Mouse (Mus musculus) neural tube, embryonic 13.5 days (tissue): Measurements from ENCODE around the gene Clic5. TPM values are rescaled to one million over a fixed set of nuclear protein-coding genes. Genes with fewer than 3 reads are reported as not detected.

ENCODE experiments used
- ATAC-seq: fragments of 200-750 bp; cut with Nextera tagmentation; 2 replicates; pipeline ENCODE4 v1.8.0; 2017; ENCODE audit warnings: low read depth, mild to moderate bottlenecking, moderate TSS enrichment, moderate library complexity
- H3K27ac ChIP-seq: fragments of 300-500 bp; sonication (generic); replicated peaks from 2 replicates; pipeline ENCODE4 v1.5.1; 2015; ENCODE audit warnings: moderate library complexity, mild to moderate bottlenecking, inconsistent platforms
- H3K27me3 ChIP-seq: fragments of 300-500 bp; sonication (generic); 2 replicates; pipeline ENCODE4 v1.6.1; 2015; ENCODE audit warnings: mild to moderate bottlenecking, inconsistent platforms
- H3K36me3 ChIP-seq: fragments of 300-500 bp; sonication (generic); 2 replicates; pipeline ENCODE4 v1.6.1; 2015; ENCODE audit warnings: mild to moderate bottlenecking, inconsistent platforms
- H3K4me1 ChIP-seq: fragments of 300-500 bp; sonication (generic); replicated peaks from 2 replicates; pipeline ENCODE4 v1.6.1; 2015; ENCODE audit warnings: inconsistent platforms
- H3K4me2 ChIP-seq: fragments of 300-500 bp; sonication (generic); 2 replicates; pipeline ENCODE4 v1.6.1; 2015; ENCODE audit warnings: inconsistent platforms, mild to moderate bottlenecking, moderate library complexity
- H3K4me3 ChIP-seq: fragments of 300-500 bp; sonication (generic); 2 replicates; pipeline ENCODE4 v1.5.1; 2015; ENCODE audit warnings: mild to moderate bottlenecking, inconsistent platforms
- H3K9ac ChIP-seq: fragments of 300-500 bp; sonication (generic); 2 replicates; pipeline ENCODE4 v1.6.1; 2015; ENCODE audit warnings: moderate library complexity, mild to moderate bottlenecking, inconsistent platforms
- H3K9me3 ChIP-seq: fragments of 300-500 bp; sonication (generic); 2 replicates; pipeline ENCODE4 v1.6.1; 2016; ENCODE audit warnings: inconsistent platforms
- WGBS: fragments of 180-500 bp; shearing (Covaris S2); methylation state at CpG from one replicate; pipeline ENCODE4 v1.1.7; 2015; 5-methylcytosine and 5-hydroxymethylcytosine counted together
- polyA plus RNA-seq: library from polyadenylated mRNA; unstranded; fragments of >200 nt; fragmentation: Nextera tagmentation; extraction: Ambion mirVana; gene quantifications from 2 replicates; pipeline ENCODE4 v1.2.1, GENCODE M21; 2015

Gene Clic5
- polyA plus RNA-seq, 1 experiment from 2014 or later: 0.18 TPM

- no peak for ATAC-seq
- Histone ChIP-seq H3K4me3 (no peak overlapping the region), H3K9ac (no peak overlapping the region), H3K9me3 (no peaks in the 10 kb centered on the region), H3K27ac (no peak overlapping the region), H3K4me1 (no peaks in the 10 kb centered on the region), H3K27me3 (no peaks in the 10 kb centered on the region), H3K4me2 (no peak overlapping the region), H3K36me3 (no peaks in the 10 kb centered on the region)
- WGBS: 87% methylated on average over 5 of the region's 5 CpGs
Measured at GRCm38 (mm10) chr17:44202952-44203351, 14.6 kb downstream of the Clic5 start.

DNA sequence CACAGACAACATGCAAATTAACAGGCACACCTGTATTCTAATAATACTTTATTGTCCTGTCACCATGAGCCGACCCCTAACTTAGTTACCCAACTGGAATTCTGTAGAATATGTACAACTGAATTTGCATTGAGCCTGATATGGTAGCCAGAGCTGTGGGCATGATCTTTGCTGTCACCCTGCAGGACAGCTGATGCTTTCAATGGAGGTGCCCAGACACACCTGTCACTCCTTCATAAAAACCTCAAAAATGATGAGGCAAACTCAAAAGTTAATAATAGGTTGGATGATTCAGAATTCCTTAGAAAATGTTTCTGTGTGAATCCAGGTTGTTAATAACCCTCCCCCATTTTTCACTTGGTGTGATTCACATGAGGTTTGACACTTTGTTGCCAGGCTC, 16.4 kb downstream of the Clic5 start:
- 75% methylated on average over 1 of the region's 1 CpGs for WGBS

DNA sequence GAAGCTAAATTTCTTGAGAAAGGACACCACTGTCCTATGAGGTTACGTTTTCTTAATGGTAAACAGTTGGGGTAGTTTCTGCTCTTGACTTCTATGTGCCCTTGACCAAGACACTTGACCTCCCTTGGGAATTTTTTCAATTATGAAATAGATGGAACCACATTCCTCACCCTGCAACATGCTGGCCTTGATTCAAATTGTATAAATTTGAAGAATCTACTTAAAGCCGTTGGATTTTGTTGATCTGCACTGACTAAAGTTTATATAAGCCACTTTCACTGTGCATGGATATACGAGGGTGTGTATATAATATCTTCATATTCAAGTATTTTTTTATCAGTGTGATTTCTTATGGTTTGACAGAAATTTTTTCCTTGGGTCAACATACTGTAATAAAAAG, 17.2 kb downstream of the Clic5 start:
- Histone ChIP-seq H3K27ac (no peak overlapping the region), H3K4me2 (no peak overlapping the region), H3K9ac (no peak overlapping the region), H3K4me3 (no peak overlapping the region), H3K9me3 (no peaks in the 10 kb centered on the region), H3K36me3 (no peaks in the 10 kb centered on the region), H3K27me3 (no peaks in the 10 kb centered on the region), H3K4me1 (no peaks in the 10 kb centered on the region)
- no peak for ATAC-seq
- 83% methylated on average over 3 of the region's 3 CpGs for WGBS

More for the DNA sequence above, 16.4 kb downstream of the Clic5 start:
- Histone ChIP-seq H3K4me3 (no peak overlapping the region), H3K27ac (no peak overlapping the region), H3K27me3 (no peaks in the 10 kb centered on the region), H3K4me1 (no peaks in the 10 kb centered on the region), H3K9me3 (no peaks in the 10 kb centered on the region), H3K9ac (no peak overlapping the region), H3K36me3 (no peaks in the 10 kb centered on the region), H3K4me2 (no peak overlapping the region)
- no peak for ATAC-seq

- Histone ChIP-seq H3K36me3 (no peaks in the 10 kb centered on the region), H3K4me1 (no peaks in the 10 kb centered on the region), H3K9me3 (no peaks in the 10 kb centered on the region), H3K27me3 (no peaks in the 10 kb centered on the region), H3K4me2 (no peak overlapping the region), H3K27ac (no peak overlapping the region), H3K4me3 (no peak overlapping the region), H3K9ac (no peak overlapping the region)
- no peak for ATAC-seq
- WGBS: 80% methylated on average over 4 of the region's 4 CpGs
Measured at GRCm38 (mm10) chr17:44208900-44209299, 20.5 kb downstream of the Clic5 start.

DNA sequence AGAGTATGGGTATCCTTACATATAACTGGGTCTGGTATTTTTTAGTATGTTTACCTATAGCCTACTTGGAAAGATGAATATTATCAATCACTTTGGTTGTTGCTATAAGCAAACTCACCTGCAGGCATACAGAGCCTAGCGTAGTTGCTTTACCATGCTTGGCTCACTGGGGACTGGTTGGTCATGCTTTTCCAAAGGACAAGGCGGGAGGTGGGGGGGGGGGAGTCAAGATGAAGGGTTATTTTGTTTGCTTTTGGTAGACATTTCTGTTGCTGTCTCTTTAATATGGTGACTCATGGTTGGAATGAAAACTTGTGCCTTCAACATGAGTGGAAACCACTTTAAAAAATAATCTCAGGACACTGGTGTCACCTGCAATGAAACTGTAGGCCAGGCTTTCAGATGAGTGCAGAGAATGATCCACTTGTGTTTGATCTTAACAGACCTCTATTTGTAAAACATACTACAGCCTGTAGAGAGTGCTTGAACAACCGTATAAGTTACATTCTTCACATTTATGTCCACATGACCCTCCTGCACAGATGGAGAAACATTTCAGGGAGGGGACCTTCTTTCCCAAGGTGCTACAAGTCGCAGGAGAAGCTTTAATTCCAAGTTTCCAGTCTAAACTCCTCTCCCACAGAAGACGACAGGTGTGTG, 24.7 kb downstream of the Clic5 start:
- Histone ChIP-seq H3K4me3 (no peak overlapping the region), H3K27me3 (no peaks in the 10 kb centered on the region), H3K9me3 (no peaks in the 10 kb centered on the region), H3K27ac (no peak overlapping the region), H3K4me2 (no peak overlapping the region), H3K9ac (no peak overlapping the region), H3K36me3 (no peaks in the 10 kb centered on the region), H3K4me1 (no peaks in the 10 kb centered on the region)
- WGBS: 90% methylated on average over 5 of the region's 5 CpGs
- no peak for ATAC-seq

DNA sequence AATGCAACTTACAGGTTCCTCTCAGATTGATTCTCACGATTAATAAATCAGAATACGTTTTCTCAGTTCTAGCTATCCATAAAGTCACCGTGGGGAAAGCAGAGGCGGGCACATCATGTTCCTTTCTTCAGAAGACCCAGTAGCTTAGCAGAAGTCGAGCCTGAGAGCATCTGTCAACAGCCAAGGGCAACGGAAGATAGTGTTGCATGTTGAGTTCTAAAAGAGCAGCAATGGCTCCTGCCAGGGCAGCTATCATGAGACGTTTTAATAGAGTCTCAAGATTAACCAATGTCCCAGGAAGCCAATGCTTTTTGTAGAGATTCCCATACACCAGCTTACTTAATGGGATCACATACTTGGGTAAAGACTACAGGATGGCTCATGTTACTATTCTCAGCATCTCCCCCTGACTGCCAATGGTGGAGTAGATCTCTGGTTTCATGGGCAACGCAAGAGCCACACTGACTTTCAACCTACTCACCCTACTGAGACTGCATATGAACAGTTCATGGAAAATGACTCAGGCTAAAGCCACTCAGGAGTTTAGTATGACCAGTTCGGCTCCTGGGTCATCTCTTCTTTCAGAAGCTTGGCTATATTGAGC, 26.9 kb downstream of the Clic5 start:
- Histone ChIP-seq H3K4me2 (no peak overlapping the region), H3K27me3 (no peaks in the 10 kb centered on the region), H3K9ac (no peak overlapping the region), H3K36me3 (no peaks in the 10 kb centered on the region), H3K27ac (no peak overlapping the region), H3K4me1 (no peaks in the 10 kb centered on the region), H3K9me3 (no peaks in the 10 kb centered on the region), H3K4me3 (no peak overlapping the region)
- WGBS: 90% methylated on average over 9 of the region's 9 CpGs
- ATAC-seq: no peak

- WGBS: 89% methylated on average over 2 of the region's 2 CpGs
- Histone ChIP-seq H3K9me3 (no peaks in the 10 kb centered on the region), H3K4me2 (no peak overlapping the region), H3K4me3 (no peak overlapping the region), H3K27ac (no peak overlapping the region), H3K36me3 (no peaks in the 10 kb centered on the region), H3K9ac (no peak overlapping the region), H3K27me3 (no peaks in the 10 kb centered on the region), H3K4me1 (no peaks in the 10 kb centered on the region)
- no peak for ATAC-seq
Measured at GRCm38 (mm10) chr17:44217185-44217584, 28.8 kb downstream of the Clic5 start.

- H3K9me3 ChIP-seq: no peaks in the 10 kb centered on the region
- WGBS: 72% methylated on average over 2 of the region's 2 CpGs
- no peak overlapping the region for H3K4me2 ChIP-seq
- no peaks in the 10 kb centered on the region for H3K27me3 ChIP-seq
- H3K4me1 ChIP-seq: no peaks in the 10 kb centered on the region
- no peak overlapping the region for H3K4me3 ChIP-seq
- no peak for ATAC-seq
- H3K27ac ChIP-seq: no peak overlapping the region
- no peaks in the 10 kb centered on the region for H3K36me3 ChIP-seq
- no peak overlapping the region for H3K9ac ChIP-seq
Measured at GRCm38 (mm10) chr17:44219943-44220342, 31.6 kb downstream of the Clic5 start.

DNA sequence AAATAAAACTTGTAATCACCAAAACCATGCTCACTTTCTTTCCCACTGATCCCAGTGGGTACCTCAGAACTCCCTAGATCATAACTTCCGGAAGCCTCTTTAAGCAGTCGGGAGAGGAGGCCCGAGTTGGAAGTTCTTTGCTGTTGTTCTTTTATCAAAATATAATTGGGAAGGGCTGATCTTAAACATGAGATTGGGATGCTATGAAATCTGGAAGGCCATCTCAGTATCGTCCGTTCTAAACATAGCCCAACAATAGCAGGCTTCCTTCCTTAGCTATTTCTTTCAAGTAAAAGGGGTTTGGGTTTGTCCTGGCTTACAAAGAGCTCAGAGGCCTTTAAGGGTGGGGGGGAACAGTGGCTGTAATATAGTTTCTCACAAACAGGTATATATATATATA, 40.0 kb downstream of the Clic5 start:
- no peak for ATAC-seq

DNA sequence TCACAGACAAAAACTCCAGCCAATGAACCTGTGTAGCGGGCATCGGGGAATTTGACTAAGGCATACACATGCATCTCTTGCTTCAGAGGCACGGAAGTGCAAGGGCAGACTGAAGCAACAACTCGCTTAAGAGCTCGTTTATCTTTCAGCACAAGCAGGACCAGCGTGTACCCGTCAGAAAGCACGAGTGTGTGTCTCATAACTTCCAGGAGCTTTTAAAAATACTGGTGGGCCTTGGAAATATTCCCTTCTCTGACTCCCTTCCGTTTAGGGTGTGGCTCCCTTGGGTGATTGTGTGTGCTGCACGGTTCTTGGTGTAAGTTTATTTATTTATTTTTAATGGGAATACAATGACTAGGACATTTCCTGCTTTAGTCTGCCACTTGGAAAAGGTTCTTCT, 41.7 kb downstream of the Clic5 start:
- Histone ChIP-seq H3K4me3 (no peak overlapping the region), H3K27ac (no peak overlapping the region), H3K36me3 (no peaks in the 10 kb centered on the region), H3K27me3 (no peaks in the 10 kb centered on the region), H3K9ac (no peak overlapping the region), H3K9me3 (no peaks in the 10 kb centered on the region), H3K4me1 (no peaks in the 10 kb centered on the region), H3K4me2 (no peak overlapping the region)
- WGBS: 80% methylated on average over 10 of the region's 10 CpGs
- ATAC-seq: no peak

More for the DNA sequence above, 40.0 kb downstream of the Clic5 start:
- Histone ChIP-seq H3K4me2 (no peak overlapping the region), H3K9me3 (no peaks in the 10 kb centered on the region), H3K27me3 (no peaks in the 10 kb centered on the region), H3K27ac (no peak overlapping the region), H3K4me3 (no peak overlapping the region), H3K36me3 (no peaks in the 10 kb centered on the region), H3K4me1 (no peaks in the 10 kb centered on the region), H3K9ac (no peak overlapping the region)
- 88% methylated on average over 5 of the region's 5 CpGs for WGBS

DNA sequence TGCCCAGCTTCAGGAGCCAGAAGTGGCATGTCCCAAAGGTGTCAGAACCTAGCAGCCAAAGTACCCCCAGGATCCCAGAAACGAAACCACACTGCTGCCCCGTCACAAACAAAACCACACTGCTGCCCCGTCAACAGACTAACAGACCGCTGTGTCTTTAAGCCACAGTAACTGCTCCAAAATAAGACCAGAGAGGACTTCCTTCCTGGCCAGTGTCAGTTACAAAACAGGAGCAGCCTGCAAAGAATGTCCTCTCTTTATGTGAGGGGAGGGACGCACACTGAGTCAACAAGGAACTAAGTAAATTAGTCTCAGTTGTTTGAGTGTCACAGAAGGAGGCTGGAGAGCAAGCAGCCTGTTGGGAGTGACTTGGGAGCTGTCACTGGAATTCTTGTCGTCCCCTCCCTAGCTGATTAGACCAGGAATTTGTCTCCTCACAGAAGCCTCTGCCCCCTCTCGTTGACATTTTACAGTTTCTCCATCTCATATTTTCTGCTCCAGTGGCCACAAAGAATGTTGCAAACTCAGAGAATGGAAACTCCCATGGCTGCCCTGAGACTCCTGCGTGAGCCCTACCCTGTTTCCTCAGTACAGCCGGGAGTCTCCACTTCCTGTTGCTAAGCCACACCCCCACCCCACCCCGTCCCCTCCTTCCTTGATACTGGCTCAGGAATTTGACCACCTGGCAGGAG, 50.8 kb downstream of the Clic5 start:
- H3K27me3 ChIP-seq: no peaks in the 10 kb centered on the region
- no peak for ATAC-seq
- peak overlapping the region; percentile 42 for H3K27ac ChIP-seq
- WGBS: 23% methylated on average over 10 of the region's 10 CpGs
- no peak overlapping the region for H3K9ac ChIP-seq
- 0 out of 2 replicates have a peak, but pooled peaks cover 4% of the 10 kb centered on the region for H3K9me3 ChIP-seq
- H3K36me3 ChIP-seq: no peaks in the 10 kb centered on the region
- peak overlapping the region; percentile 42 for H3K4me2 ChIP-seq
- H3K4me1 ChIP-seq: peaks cover 8% of the 10 kb centered on the region; the same call in 1 of the 2 replicates
- no peak overlapping the region for H3K4me3 ChIP-seq

DNA sequence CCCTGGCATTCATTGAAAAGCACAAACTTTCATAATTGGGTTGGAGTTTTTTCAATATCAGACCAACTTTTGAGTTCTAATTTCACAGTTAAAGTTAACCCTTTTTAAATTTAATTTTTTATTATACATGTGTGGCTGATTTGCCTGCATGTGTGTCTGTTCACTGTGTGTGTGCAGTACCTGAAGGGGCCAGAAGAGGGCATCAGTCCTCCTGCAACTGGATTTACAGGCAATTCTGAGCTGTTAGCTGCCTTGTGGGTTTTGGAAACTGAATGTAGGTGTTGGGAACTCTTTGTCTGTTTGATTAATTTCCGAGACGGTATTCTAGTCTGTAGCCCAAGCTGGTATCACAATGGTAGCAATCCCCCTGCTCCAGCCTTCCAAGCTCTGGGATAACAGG, 52.4 kb downstream of the Clic5 start:
- Histone ChIP-seq H3K36me3 (no peaks in the 10 kb centered on the region), H3K4me2 (no peak overlapping the region), H3K4me1 (peaks cover 8% of the 10 kb centered on the region; the same call in 1 of the 2 replicates), H3K27me3 (no peaks in the 10 kb centered on the region), H3K27ac (no peak overlapping the region), H3K4me3 (no peak overlapping the region), H3K9ac (no peak overlapping the region), H3K9me3 (0 out of 2 replicates have a peak, but pooled peaks cover 4% of the 10 kb centered on the region)
- ATAC-seq: no peak
- WGBS: 100% methylated on average over 2 of the region's 2 CpGs
